In genomic region chr4:33119118-33119517, GRCm38 (mm10) we compare ENCODE assay signal across 9 mouse cellular contexts. TPM values are rescaled to one million over a fixed set of nuclear protein-coding genes. Genes with fewer than 3 reads are reported as not detected.
DNase-seq lines count a peak whose midpoint lies in the region; ATAC-seq and TF ChIP-seq lines count a peak whose summit lies in the region.
"Not testable (repeated sequence)": the region's sequence is repeated elsewhere in the genome, so short reads cannot be mapped to it uniquely, and the experiment has no call there.
"Had no signal": no experiment of that assay in that cellular context is flagged by ENCODE, and none has a peak within 500 bp of the region (broad histone marks: within the 10 kb centered on the region; RNA-seq: fewer than 3 reads in every experiment).

No protein-coding gene starts in this region.

- DNase-seq in CH12.LX (ENCODE audit: extremely low read depth): peak; percentile 81
- DNase-seq in brain, adult 2 months (ENCODE audit: low read depth, low spot score): peak; percentile 86
- DNase-seq in embryonic facial prominence, embryonic 10.5 days (ENCODE audit: low spot score): peak; percentile 78
- DNase-seq in kidney, postnatal 36 days: peak; percentile 75 to 88
- peak; percentile 39 for DNase-seq in liver, embryonic 13.5 days
- peak; percentile 31 for DNase-seq in ovary, postnatal 36 days (ENCODE audit: low spot score)
- DNase-seq in thymus, adult 2 months: peak; percentile 78

- TF ChIP-seq RAD21 in CH12.LX (IDR thresholded peaks at IDR 0.05; ENCODE audit: low read depth, low read length): peak; percentile 86

- dilution Hi-C loops in CH12.LX (cut with MboI; ENCODE audit: extremely low pct_ligation_motif_present, extremely low pct_unique_long_range_greater_than_20kb, low sequenced_read_pairs): not testable (repeated sequence)

- peaks cover 21% of the 10 kb centered on the region for H3K9me3 ChIP-seq in CH12.LX (replicated peaks; ENCODE audit: low read length)
- not testable (repeated sequence) for H3K9me3 ChIP-seq in embryonic facial prominence, embryonic 10.5 days; liver, embryonic 13.5 days (replicated peaks)

- H3K4me3 ChIP-seq in CH12.LX (replicated peaks in 1 of 3; ENCODE audit: low read depth in 2 of 3, low read length in 2 of 3, poor library complexity in 1 of 3); embryonic facial prominence, embryonic 10.5 days; liver, embryonic 13.5 days (replicated peaks); thymus, adult 2 months (ENCODE audit: control insufficient read depth, insufficient read depth, low read length): not testable (repeated sequence)

- H3K4me1 ChIP-seq in CH12.LX (ENCODE audit: control insufficient read depth in 1 of 2, insufficient read depth in 2 of 2); embryonic facial prominence, embryonic 10.5 days; liver, embryonic 13.5 days (replicated peaks); thymus, adult 2 months (replicated peaks; ENCODE audit: control insufficient read depth, insufficient read depth, low read length): not testable (repeated sequence)

- TF ChIP-seq POLR2A in CH12.LX (IDR thresholded peaks at IDR 0.05; ENCODE audit: low read depth, low read length); thymus, adult 2 months (IDR thresholded peaks at IDR 0.05; ENCODE audit: control insufficient read depth, extremely low read depth, insufficient read depth, low read length, poor library complexity): not testable (repeated sequence)

- in situ Hi-C loops in CH12.LX (cut with MboI; ENCODE audit: low pct_ligation_motif_present, low pct_unique_long_range_greater_than_20kb, low sequenced_read_pairs): loop anchor here (10.0 kb wide), 4 partner anchors 94 to 534 kb away; no protein-coding TSS in a partner anchor

- H3K36me3 ChIP-seq in CH12.LX (replicated peaks in 1 of 2; ENCODE audit: control insufficient read depth in 1 of 2, insufficient read depth in 1 of 2, low read length in 1 of 2); embryonic facial prominence, embryonic 10.5 days (replicated peaks); liver, embryonic 13.5 days; thymus, adult 2 months (ENCODE audit: control insufficient read depth, insufficient read depth, low read length): not testable (repeated sequence)

- TF ChIP-seq EP300 in CH12.LX (IDR thresholded peaks at IDR 0.05; ENCODE audit: low read length): not testable (repeated sequence)

- not testable (repeated sequence) for H3K79me2 ChIP-seq in CH12.LX (replicated peaks; ENCODE audit: control insufficient read depth, extremely low read depth, insufficient read depth, poor library complexity, severe bottlenecking)

- not testable (repeated sequence) for H3K27ac ChIP-seq in CH12.LX (ENCODE audit: insufficient read depth, low read depth); embryonic facial prominence, embryonic 10.5 days (replicated peaks); liver, embryonic 13.5 days; thymus, adult 2 months (ENCODE audit: control insufficient read depth, insufficient read depth, low read length)

- ATAC-seq in granulocyte monocyte progenitor cell, adult 5-6 weeks (replicated peaks; ENCODE audit: poor library complexity, severe bottlenecking): peak; percentile 68; the same call in 1 of the 2 replicates
- not testable (repeated sequence) for ATAC-seq in liver, embryonic 13.5 days (ENCODE audit: low read depth)

- TF ChIP-seq CTCF in CH12.LX (conservative IDR thresholded peaks at IDR 0.05 in 1 of 2, IDR thresholded peaks at IDR 0.05 in 1 of 2; ENCODE audit: low read depth in 2 of 2, low read length in 2 of 2): peak; percentile 26 to 85; a peak in 3 of 4 replicates
- not testable (repeated sequence) for TF ChIP-seq CTCF in thymus, adult 2 months (IDR thresholded peaks at IDR 0.05; ENCODE audit: borderline replicate concordance, control insufficient read depth, extremely low read depth, insufficient read depth, low read length, poor library complexity)

- H3K27me3 ChIP-seq in CH12.LX (replicated peaks); embryonic facial prominence, embryonic 10.5 days (replicated peaks; ENCODE audit: low read depth, poor library complexity, severe bottlenecking); liver, embryonic 13.5 days; thymus, adult 2 months (ENCODE audit: control insufficient read depth, insufficient read depth, low read length): not testable (repeated sequence)

- not testable (repeated sequence) for H3K4me2 ChIP-seq in CH12.LX (ENCODE audit: insufficient read depth, low read depth, poor library complexity, severe bottlenecking); liver, embryonic 13.5 days

- not testable (repeated sequence) for H3K9ac ChIP-seq in CH12.LX (ENCODE audit: insufficient read depth, low read depth); liver, embryonic 13.5 days

- 3% methylated on average over 3 of the region's 3 CpGs for WGBS in embryonic facial prominence, embryonic 10.5 days
- WGBS in liver, embryonic 13.5 days (ENCODE audit: insufficient replicate concordance): 3% methylated on average over 3 of the region's 3 CpGs
- 3% methylated on average over 3 of the region's 3 CpGs for WGBS in thymus, adult 2 months

TF ChIP-seq in CH12.LX, 34 proteins besides CTCF, POLR2A, EP300 and RAD21:
- TF ChIP-seq SMC3 (IDR thresholded peaks at IDR 0.05; ENCODE audit: low read depth, low read length) (peak; percentile 86), ZNF384 (IDR thresholded peaks at IDR 0.05; ENCODE audit: low read depth, low read length) (peak; percentile 83), ZC3H11A (IDR thresholded peaks at IDR 0.05; ENCODE audit: low read depth, low read length) (peak; percentile 64), JUND (conservative IDR thresholded peaks at IDR 0.05; ENCODE audit: low read depth, low read length) (0 out of 2 replicates have a peak, but pooled peaks have one; percentile 15)

RNA-seq across cellular contexts. Expression of gene Gabrr1, which starts 13.2 kb away (rescaled TPM):
- 43.3 and 52.3 TPM in 2 replicates for total RNA-seq in CH12.LX (2012; rRNA removed)
- total RNA-seq in CH12.LX (2014; rRNA removed): 76.9 and 82.0 TPM in 2 replicates
- polyA plus RNA-seq in CH12.LX (2012; ENCODE audit: insufficient read length, low read depth): 112 and 114 TPM in 2 replicates
- polyA plus RNA-seq in embryonic facial prominence, embryonic 10.5 days (2016; fragmentation: Nextera tagmentation; extraction: Ambion mirVana): 0.06 TPM in 1 of 2 replicates, not detected in the other
- not detected in 2 replicates for total RNA-seq in granulocyte monocyte progenitor cell, adult 5-6 weeks (2014; fragmentation: Nextera tagmentation)
- not detected in 2 replicates for total RNA-seq in granulocyte monocyte progenitor cell, adult 5-6 weeks (2017)
- polyA plus RNA-seq in liver, embryonic 13.5 days (2015; fragmentation: Nextera tagmentation; extraction: Ambion mirVana): not detected in 2 replicates
- polyA plus RNA-seq in thymus, adult 2 months (2012; rRNA removed): 0.09 and 0.18 TPM in 2 replicates
- polyA plus RNA-seq: kidney, embryonic 14.5 days had no signal

RNA-seq across cellular contexts. Expression of gene Gabrr2, which starts 56.3 kb away (rescaled TPM):
- total RNA-seq in CH12.LX (2012; rRNA removed) (0.17 and 0.42 TPM in 2 replicates), CH12.LX (2014; rRNA removed) (not detected in 2 replicates)
- polyA plus RNA-seq in CH12.LX (2012; ENCODE audit: insufficient read length, low read depth): 0.31 and 0.59 TPM in 2 replicates
- polyA plus RNA-seq in embryonic facial prominence, embryonic 10.5 days (2016; fragmentation: Nextera tagmentation; extraction: Ambion mirVana): 0.21 TPM in 1 of 2 replicates, not detected in the other
- not detected in 2 replicates for total RNA-seq in granulocyte monocyte progenitor cell, adult 5-6 weeks (2014; fragmentation: Nextera tagmentation)
- total RNA-seq in granulocyte monocyte progenitor cell, adult 5-6 weeks (2017): not detected in 2 replicates
- not detected in 2 replicates for polyA plus RNA-seq in liver, embryonic 13.5 days (2015; fragmentation: Nextera tagmentation; extraction: Ambion mirVana)
- polyA plus RNA-seq in thymus, adult 2 months (2012; rRNA removed): 3.0 and 3.9 TPM in 2 replicates
- polyA plus RNA-seq: kidney, embryonic 14.5 days had no signal

Comparison
In these comparisons a context has a peak if more than half of its experiments do, and no peak if none do; other contexts are left out.
1. DNase-seq: peak in every context shown above with its lines; median percentile 86 in brain, adult 2 months; 82 in kidney, postnatal 36 days; 81 in CH12.LX; 78 in embryonic facial prominence, embryonic 10.5 days; 78 in thymus, adult 2 months; 39 in liver, embryonic 13.5 days; 31 in ovary, postnatal 36 days.
2. RNA of gene Gabrr1, which starts 13.2 kb away (polyA plus RNA-seq): 112 to 114 TPM in CH12.LX; 0.09 to 0.18 TPM in thymus, adult 2 months, 0.06 TPM in embryonic facial prominence, embryonic 10.5 days and not detected in liver, embryonic 13.5 days; every median in the first group is over 10 times any median in the second.